Mouse (Mus musculus) stomach, embryonic 15.5 days (tissue): ENCODE results near the gene Arhgef28. TPM values are rescaled to one million over a fixed set of nuclear protein-coding genes. Genes with fewer than 3 reads are reported as not detected.

ENCODE experiments used
- ATAC-seq: fragments of 200-750 bp; cut with Nextera tagmentation; 2 replicates; pipeline ENCODE4 v1.8.0; 2017; ENCODE audit warnings: low read depth, moderate number of reproducible peaks, moderate TSS enrichment; ENCODE audit not compliant: insufficient read depth, low FRiP score
- H3K27ac ChIP-seq: fragments of 300-500 bp; sonication (generic); 2 replicates; pipeline ENCODE4 v1.5.1; 2015; ENCODE audit warnings: mild to moderate bottlenecking, inconsistent platforms
- H3K27me3 ChIP-seq: fragments of 300-500 bp; sonication (generic); replicated peaks from 2 replicates; pipeline ENCODE4 v1.6.1; 2015; ENCODE audit warnings: inconsistent platforms
- H3K36me3 ChIP-seq: fragments of 300-500 bp; sonication (generic); 2 replicates; pipeline ENCODE4 v1.6.1; 2015; ENCODE audit warnings: inconsistent platforms
- H3K4me1 ChIP-seq: fragments of 300-500 bp; sonication (generic); 2 replicates; pipeline ENCODE4 v1.6.1; 2015; ENCODE audit warnings: inconsistent platforms
- H3K4me2 ChIP-seq: fragments of 300-500 bp; sonication (generic); 2 replicates; pipeline ENCODE4 v1.6.1; 2015; ENCODE audit warnings: mild to moderate bottlenecking, inconsistent platforms
- H3K4me3 ChIP-seq: fragments of 300-500 bp; sonication (generic); replicated peaks from 2 replicates; pipeline ENCODE4 v1.5.1; 2015; ENCODE audit warnings: inconsistent platforms
- H3K9ac ChIP-seq: fragments of 300-500 bp; sonication (generic); 2 replicates; pipeline ENCODE4 v1.6.1; 2015; ENCODE audit warnings: inconsistent platforms
- H3K9me3 ChIP-seq: fragments of 300-500 bp; sonication (generic); 2 replicates; pipeline ENCODE4 v1.6.1; 2016; ENCODE audit warnings: inconsistent platforms
- WGBS: fragments of 180-500 bp; shearing (Covaris S2); methylation state at CpG from one replicate; pipeline ENCODE4 v1.1.7; 2015; 5-methylcytosine and 5-hydroxymethylcytosine counted together
- polyA plus RNA-seq: library from polyadenylated mRNA; unstranded; fragments of >200 nt; fragmentation: Nextera tagmentation; extraction: Ambion mirVana; gene quantifications from 2 replicates; pipeline ENCODE4 v1.2.1, GENCODE M21; 2015

Gene Arhgef28
- polyA plus RNA-seq, 1 experiment from 2014 or later = 23.7 TPM

- ATAC-seq = no peak
These were observed 318.7 kb downstream of the Arhgef28 start for GRCm38 (mm10) chr13:97887558-97887957.

GRCm38 (mm10) chr13:97883629-97884028 lies 322.6 kb downstream of the Arhgef28 start:
- Histone ChIP-seq H3K27ac (no peak overlapping the region), H3K4me2 (no peak overlapping the region), H3K9me3 (no peaks in the 10 kb centered on the region), H3K36me3 (no peaks in the 10 kb centered on the region), H3K4me1 (no peaks in the 10 kb centered on the region), H3K4me3 (no peak overlapping the region), H3K27me3 (no peaks in the 10 kb centered on the region), H3K9ac (no peak overlapping the region)
- ATAC-seq = no peak
- WGBS = 59% methylated on average over 10 of the region's 10 CpGs

More at GRCm38 (mm10) chr13:97887558-97887957, 318.7 kb downstream of the Arhgef28 start:
- Histone ChIP-seq H3K4me2 (no peak overlapping the region), H3K27ac (no peak overlapping the region), H3K27me3 (no peaks in the 10 kb centered on the region), H3K9me3 (no peaks in the 10 kb centered on the region), H3K36me3 (no peaks in the 10 kb centered on the region), H3K4me1 (no peaks in the 10 kb centered on the region), H3K4me3 (no peak overlapping the region), H3K9ac (no peak overlapping the region)
- 34% methylated on average over 7 of the region's 7 CpGs for WGBS

DNA sequence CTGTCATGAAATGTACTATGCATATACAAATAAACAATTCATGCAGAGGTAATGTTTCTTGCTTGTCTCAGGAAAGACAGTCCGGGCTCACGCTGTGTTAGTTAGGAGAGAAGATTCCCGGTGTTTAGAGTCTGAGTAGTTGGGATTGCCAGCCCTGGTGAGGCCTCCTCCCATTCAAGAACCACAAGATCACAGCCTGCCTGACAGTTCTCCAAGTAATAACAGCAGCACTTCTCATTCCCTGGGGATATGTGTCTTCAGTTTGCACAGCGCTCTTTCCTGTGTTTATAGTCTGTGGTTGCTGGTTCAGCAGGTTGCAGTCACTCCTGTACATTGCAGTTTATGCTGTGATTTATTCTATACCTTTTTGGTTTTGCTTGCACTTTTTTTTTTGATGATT lies 329.8 kb downstream of the Arhgef28 start:
- Histone ChIP-seq H3K4me2 (no peak overlapping the region), H3K27ac (no peak overlapping the region), H3K9me3 (no peaks in the 10 kb centered on the region), H3K9ac (no peak overlapping the region), H3K4me1 (no peaks in the 10 kb centered on the region), H3K36me3 (no peaks in the 10 kb centered on the region), H3K27me3 (no peaks in the 10 kb centered on the region), H3K4me3 (no peak overlapping the region)
- no peak for ATAC-seq
- WGBS = 36% methylated on average over 4 of the region's 4 CpGs

- Histone ChIP-seq H3K9ac (no peak overlapping the region), H3K27me3 (no peaks in the 10 kb centered on the region), H3K4me2 (no peak overlapping the region), H3K4me3 (no peak overlapping the region), H3K9me3 (no peaks in the 10 kb centered on the region), H3K4me1 (no peaks in the 10 kb centered on the region), H3K36me3 (no peaks in the 10 kb centered on the region), H3K27ac (no peak overlapping the region)
- 53% methylated on average over 6 of the region's 6 CpGs for whole genome bisulfite sequencing
- ATAC-seq = no peak
These were observed 330.2 kb downstream of the Arhgef28 start for GRCm38 (mm10) chr13:97876031-97876430.

DNA sequence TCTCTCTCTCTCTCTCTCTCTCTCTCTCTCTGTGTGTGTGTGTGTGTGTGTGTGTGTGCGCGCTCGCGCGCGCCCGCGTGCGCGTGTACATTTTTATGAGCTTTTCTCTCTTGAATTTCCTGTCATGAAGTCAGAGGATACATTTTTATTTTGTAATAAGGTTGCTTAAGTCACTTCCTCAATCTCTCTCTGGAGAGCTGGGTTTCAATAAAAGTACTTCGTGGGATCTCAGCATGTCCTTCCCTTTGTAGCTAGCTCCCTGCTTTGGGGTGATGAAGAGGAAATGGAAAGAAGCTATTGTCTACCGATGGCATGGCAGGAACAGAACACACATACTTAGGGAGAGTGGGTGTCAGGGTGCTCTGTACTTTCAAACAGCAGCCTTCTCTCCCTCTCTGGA lies 336.8 kb downstream of the Arhgef28 start:
- Histone ChIP-seq H3K9ac (no peak overlapping the region), H3K4me2 (no peak overlapping the region), H3K4me1 (0 out of 2 replicates have a peak, but pooled peaks cover 4% of the 10 kb centered on the region), H3K9me3 (no peaks in the 10 kb centered on the region), H3K27me3 (no peaks in the 10 kb centered on the region), H3K27ac (no peak overlapping the region), H3K36me3 (no peaks in the 10 kb centered on the region), H3K4me3 (no peak overlapping the region)
- 74% methylated on average over 12 of the region's 12 CpGs for WGBS
- no peak for ATAC-seq

- H3K9me3 ChIP-seq = no peaks in the 10 kb centered on the region
- no peak overlapping the region for H3K4me3 ChIP-seq
- H3K4me1 ChIP-seq = 0 out of 2 replicates have a peak, but pooled peaks cover 4% of the 10 kb centered on the region
- no peak overlapping the region for H3K9ac ChIP-seq
- H3K27ac ChIP-seq = no peak overlapping the region
- no peaks in the 10 kb centered on the region for H3K27me3 ChIP-seq
- no peak for ATAC-seq
- no peak overlapping the region for H3K4me2 ChIP-seq
- 57% methylated on average over 13 of the region's 13 CpGs for WGBS
- H3K36me3 ChIP-seq = no peaks in the 10 kb centered on the region
These were observed 338.8 kb downstream of the Arhgef28 start for GRCm38 (mm10) chr13:97867322-97867962.

- Histone ChIP-seq H3K4me1 (no peaks in the 10 kb centered on the region), H3K27ac (no peak overlapping the region), H3K36me3 (no peaks in the 10 kb centered on the region), H3K9ac (no peak overlapping the region), H3K9me3 (no peaks in the 10 kb centered on the region), H3K4me2 (no peak overlapping the region), H3K4me3 (no peak overlapping the region), H3K27me3 (no peaks in the 10 kb centered on the region)
- 87% methylated on average over 3 of the region's 3 CpGs for WGBS
- ATAC-seq = no peak
These were observed 347.2 kb downstream of the Arhgef28 start for GRCm38 (mm10) chr13:97859071-97859470.

DNA sequence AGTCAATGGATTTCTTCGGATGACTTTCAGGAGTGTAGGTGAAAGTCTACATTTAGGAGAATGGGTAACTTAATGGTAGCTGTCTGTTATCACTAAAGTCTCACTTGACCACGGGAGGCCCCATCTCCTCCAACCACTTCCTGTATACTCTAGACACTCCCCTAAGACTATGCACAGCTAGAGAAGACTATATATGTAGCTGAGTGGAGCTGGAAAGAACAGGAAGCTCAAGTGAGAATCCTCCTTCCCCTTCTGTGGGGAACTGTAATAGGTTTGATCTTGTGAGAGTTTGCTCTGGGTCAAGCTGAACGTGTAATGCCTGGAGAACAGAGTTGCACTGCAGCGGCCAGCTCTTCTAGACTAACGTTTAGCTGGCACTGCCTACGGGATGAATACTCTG lies 348.4 kb downstream of the Arhgef28 start:
- 66% methylated on average over 6 of the region's 6 CpGs for WGBS
- Histone ChIP-seq H3K27ac (0 out of 2 replicates have a peak overlapping the region, but pooled peaks have one; percentile 11), H3K9me3 (no peaks in the 10 kb centered on the region), H3K9ac (no peak overlapping the region), H3K27me3 (no peaks in the 10 kb centered on the region), H3K36me3 (no peaks in the 10 kb centered on the region), H3K4me3 (no peak overlapping the region), H3K4me1 (0 out of 2 replicates have a peak, but pooled peaks cover 4% of the 10 kb centered on the region), H3K4me2 (no peak overlapping the region)
- ATAC-seq = no peak

GRCm38 (mm10) chr13:97853356-97853968 lies 352.8 kb downstream of the Arhgef28 start:
- Histone ChIP-seq H3K9me3 (no peaks in the 10 kb centered on the region), H3K4me1 (0 out of 2 replicates have a peak, but pooled peaks cover 4% of the 10 kb centered on the region), H3K27me3 (no peaks in the 10 kb centered on the region), H3K9ac (no peak overlapping the region), H3K36me3 (no peaks in the 10 kb centered on the region), H3K27ac (no peak overlapping the region), H3K4me3 (no peak overlapping the region), H3K4me2 (no peak overlapping the region)
- 45% methylated on average over 8 of the region's 8 CpGs for WGBS
- no peak; the same call in 1 of the 2 replicates for ATAC-seq

Other genes with a start within 250 kb of the Arhgef28 start
- 30.1 TPM in 2 replicates for gene Utp15, start 56.6 kb upstream of the Arhgef28 start, polyA plus RNA-seq
- 24.7 and 26.5 TPM in 2 replicates for gene Ankra2, start 56.6 kb upstream of the Arhgef28 start, polyA plus RNA-seq
- not detected in 2 replicates for gene Gm21976, start 73.4 kb upstream of the Arhgef28 start, polyA plus RNA-seq
- gene Btf3, start 110.6 kb upstream of the Arhgef28 start, polyA plus RNA-seq = 594 and 688 TPM in 2 replicates
- 0.05 TPM in 1 of 2 replicates, not detected in the other for gene Foxd1, start 147.8 kb upstream of the Arhgef28 start, polyA plus RNA-seq